Mouse (Mus musculus): ENCODE data around the gene 2310061I04Rik.

DNA sequence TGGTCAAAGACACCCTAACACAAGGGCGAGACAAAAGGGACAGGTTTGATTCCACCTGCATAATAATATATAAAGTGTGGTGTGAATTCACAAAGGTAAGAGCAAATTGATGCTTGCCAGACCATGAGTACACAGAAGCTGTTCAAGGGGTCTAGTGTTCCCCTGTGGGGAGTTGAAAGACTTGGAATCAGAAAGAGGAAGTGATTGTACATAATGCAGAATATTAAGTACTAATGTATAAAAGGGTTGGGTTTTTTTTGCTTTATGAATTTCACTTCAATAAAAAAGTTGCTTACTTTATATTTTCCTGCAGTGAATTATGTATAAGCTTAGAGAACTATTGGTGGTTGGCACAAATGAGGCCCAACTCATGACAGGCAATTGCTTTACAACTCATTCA lies 37.9 kb downstream of the 2310061I04Rik start:
- TF ChIP-seq CTCF (IDR thresholded peaks at IDR 0.05; ENCODE audit: extremely low read depth, insufficient read length, insufficient replicate concordance, low read depth, low read length): no peak
- TF ChIP-seq POLR2A (IDR thresholded peaks at IDR 0.05; ENCODE audit: low read depth, low read length): no peak

All from small intestine, adult 2 months (tissue).